Mouse (Mus musculus) neural tube, embryonic 13.5 days (tissue): ENCODE data around the gene Olfr645. TPM values are rescaled to one million over a fixed set of nuclear protein-coding genes. Genes with fewer than 3 reads are reported as not detected.

ENCODE experiments used
- ATAC-seq: fragments of 200-750 bp; cut with Nextera tagmentation; 2 replicates; pipeline ENCODE4 v1.8.0; 2017; ENCODE audit warnings: low read depth, mild to moderate bottlenecking, moderate TSS enrichment, moderate library complexity
- H3K27ac ChIP-seq: fragments of 300-500 bp; sonication (generic); replicated peaks from 2 replicates; pipeline ENCODE4 v1.5.1; 2015; ENCODE audit warnings: moderate library complexity, mild to moderate bottlenecking, inconsistent platforms
- H3K27me3 ChIP-seq: fragments of 300-500 bp; sonication (generic); 2 replicates; pipeline ENCODE4 v1.6.1; 2015; ENCODE audit warnings: mild to moderate bottlenecking, inconsistent platforms
- H3K36me3 ChIP-seq: fragments of 300-500 bp; sonication (generic); 2 replicates; pipeline ENCODE4 v1.6.1; 2015; ENCODE audit warnings: mild to moderate bottlenecking, inconsistent platforms
- H3K4me1 ChIP-seq: fragments of 300-500 bp; sonication (generic); replicated peaks from 2 replicates; pipeline ENCODE4 v1.6.1; 2015; ENCODE audit warnings: inconsistent platforms
- H3K4me2 ChIP-seq: fragments of 300-500 bp; sonication (generic); 2 replicates; pipeline ENCODE4 v1.6.1; 2015; ENCODE audit warnings: inconsistent platforms, mild to moderate bottlenecking, moderate library complexity
- H3K4me3 ChIP-seq: fragments of 300-500 bp; sonication (generic); 2 replicates; pipeline ENCODE4 v1.5.1; 2015; ENCODE audit warnings: mild to moderate bottlenecking, inconsistent platforms
- H3K9ac ChIP-seq: fragments of 300-500 bp; sonication (generic); 2 replicates; pipeline ENCODE4 v1.6.1; 2015; ENCODE audit warnings: moderate library complexity, mild to moderate bottlenecking, inconsistent platforms
- H3K9me3 ChIP-seq: fragments of 300-500 bp; sonication (generic); 2 replicates; pipeline ENCODE4 v1.6.1; 2016; ENCODE audit warnings: inconsistent platforms
- WGBS: fragments of 180-500 bp; shearing (Covaris S2); methylation state at CpG from one replicate; pipeline ENCODE4 v1.1.7; 2015; 5-methylcytosine and 5-hydroxymethylcytosine counted together
- polyA plus RNA-seq: library from polyadenylated mRNA; unstranded; fragments of >200 nt; fragmentation: Nextera tagmentation; extraction: Ambion mirVana; gene quantifications from 2 replicates; pipeline ENCODE4 v1.2.1, GENCODE M21; 2015

Olfr645 gene
- polyA plus RNA-seq, result not detected in 2 replicates

- H3K4me1 ChIP-seq, result no peaks in the 10 kb centered on the region
- H3K36me3 ChIP-seq, result no peaks in the 10 kb centered on the region
- WGBS, result 93% methylated on average over 1 of the region's 1 CpGs
- H3K27me3 ChIP-seq, result no peaks in the 10 kb centered on the region
- H3K9me3 ChIP-seq, result no peaks in the 10 kb centered on the region
- H3K9ac ChIP-seq, result no peak within 1 kb of the TSS
- no peak within 1 kb of the TSS for H3K4me3 ChIP-seq
- no peak within 1 kb of the TSS for H3K4me2 ChIP-seq
- no peak for ATAC-seq
- H3K27ac ChIP-seq, result no peak within 1 kb of the TSS
Measured at GRCm38 (mm10) chr7:104085365-104085764, at the start of gene Olfr645. Olfr645 (minus strand) TSS chr7:104085465.

DNA sequence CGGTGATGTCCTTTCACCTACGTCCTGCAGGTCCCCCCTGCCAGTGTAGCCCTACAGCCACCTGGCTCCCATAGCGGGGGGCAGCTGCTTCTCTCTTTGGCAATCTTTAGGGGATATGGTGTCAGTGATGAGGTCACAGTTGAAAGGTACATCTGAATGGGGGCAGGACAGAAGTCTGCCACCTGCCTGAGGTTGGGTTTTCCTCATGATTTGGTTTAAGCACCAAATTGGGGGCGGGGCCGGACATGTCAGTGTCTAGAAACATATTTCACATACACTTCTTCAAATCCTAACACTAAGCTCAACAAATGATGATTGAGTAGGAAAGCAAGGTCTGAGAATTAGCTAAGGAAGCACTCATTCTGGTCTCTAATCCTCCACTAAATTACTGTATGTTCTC, 44.5 kb upstream of the Olfr645 start, which contains the start of gene Ubqln5:
Ubqln5 (minus strand) TSS at position 101 of the 400 bp plus-strand sequence.
- no peak for ATAC-seq
- Histone ChIP-seq H3K27me3 (no peaks in the 10 kb centered on the region), H3K9me3 (no peaks in the 10 kb centered on the region), H3K36me3 (no peaks in the 10 kb centered on the region), H3K4me3 (no peak within 1 kb of the TSS), H3K4me2 (no peak within 1 kb of the TSS), H3K4me1 (no peaks in the 10 kb centered on the region), H3K9ac (no peak within 1 kb of the TSS), H3K27ac (no peak within 1 kb of the TSS)
- WGBS, result 96% methylated on average over 5 of the region's 5 CpGs

GRCm38 (mm10) chr7:104104757-104104972, 19.4 kb upstream of the Olfr645 start, which contains the start of gene Olfr646:
Olfr646 (plus strand) TSS chr7:104104873.
- no peak within 1 kb of the TSS for H3K9ac ChIP-seq
- no peaks in the 10 kb centered on the region for H3K36me3 ChIP-seq
- H3K4me3 ChIP-seq, result no peak within 1 kb of the TSS
- no peaks in the 10 kb centered on the region for H3K27me3 ChIP-seq
- peaks cover 9% of the 10 kb centered on the region for H3K4me1 ChIP-seq
- H3K27ac ChIP-seq, result no peak within 1 kb of the TSS
- no peak for ATAC-seq
- H3K4me2 ChIP-seq, result no peak within 1 kb of the TSS
- H3K9me3 ChIP-seq, result no peaks in the 10 kb centered on the region

DNA sequence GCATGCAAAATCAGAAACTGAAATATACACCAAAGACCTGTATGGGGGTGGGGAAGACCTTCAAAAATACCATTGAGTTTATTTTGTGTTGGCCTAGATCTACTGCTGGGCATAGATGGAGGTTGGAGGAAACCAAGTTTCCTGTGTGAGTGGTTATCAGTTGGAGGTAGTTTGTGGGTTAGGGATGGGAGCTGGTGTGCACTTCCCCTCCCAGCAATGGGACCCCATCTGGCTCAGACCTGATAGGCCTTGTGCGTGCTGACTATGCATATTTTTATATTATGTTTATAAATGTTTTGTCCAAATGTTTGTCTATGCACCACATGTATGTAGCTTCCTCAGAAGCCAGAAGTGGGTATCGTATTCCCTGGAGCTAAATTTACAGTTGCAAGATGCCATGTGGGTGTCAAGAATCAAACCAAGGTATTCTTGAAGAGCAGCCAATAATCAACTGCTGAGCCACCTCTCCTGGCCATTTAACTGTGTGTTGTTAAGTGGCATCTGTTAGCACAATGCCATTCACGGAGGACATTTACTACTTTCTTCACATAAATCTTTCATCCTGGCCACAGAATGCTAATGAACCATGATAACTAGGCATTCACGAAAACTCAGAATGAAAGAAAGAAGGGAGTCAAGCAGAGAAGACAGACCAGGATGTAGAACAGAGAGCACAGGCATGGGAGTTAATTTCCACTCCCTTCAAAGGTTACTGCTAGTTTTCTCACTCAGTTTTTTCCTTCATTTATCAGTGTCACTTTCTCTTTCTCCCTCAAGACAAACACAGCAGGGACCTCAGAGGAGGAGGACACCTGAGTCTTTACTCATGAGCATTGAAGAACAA, 18.9 kb upstream of the Olfr645 start:
- Histone ChIP-seq H3K9me3 (no peaks in the 10 kb centered on the region), H3K4me3 (no peak overlapping the region), H3K9ac (no peak overlapping the region), H3K36me3 (no peaks in the 10 kb centered on the region), H3K4me1 (peaks cover 9% of the 10 kb centered on the region), H3K4me2 (no peak overlapping the region), H3K27me3 (no peaks in the 10 kb centered on the region), H3K27ac (no peak overlapping the region)
- no peak for ATAC-seq
- WGBS, result 19% methylated on average over 4 of the region's 4 CpGs

GRCm38 (mm10) chr7:104071769-104072168, 13.5 kb downstream of the Olfr645 start, which contains the start of gene Olfr644:
Olfr644 (minus strand) TSS chr7:104071869.
- WGBS, result 72% methylated on average over 2 of the region's 2 CpGs
- Histone ChIP-seq H3K4me3 (no peak within 1 kb of the TSS), H3K9ac (no peak within 1 kb of the TSS), H3K4me1 (no peaks in the 10 kb centered on the region), H3K27me3 (no peaks in the 10 kb centered on the region), H3K4me2 (no peak within 1 kb of the TSS), H3K36me3 (no peaks in the 10 kb centered on the region), H3K9me3 (no peaks in the 10 kb centered on the region), H3K27ac (no peak within 1 kb of the TSS)
- no peak for ATAC-seq

- no peak within 1 kb of the TSS for H3K9ac ChIP-seq
- H3K9me3 ChIP-seq, result no peaks in the 10 kb centered on the region
- no peak within 1 kb of the TSS for H3K27ac ChIP-seq
- no peak within 1 kb of the TSS for H3K4me2 ChIP-seq
- no peak within 1 kb of the TSS for H3K4me3 ChIP-seq
- H3K4me1 ChIP-seq, result no peaks in the 10 kb centered on the region
- WGBS, result 52% methylated on average over 2 of the region's 2 CpGs
- H3K36me3 ChIP-seq, result no peaks in the 10 kb centered on the region
- no peak for ATAC-seq
- no peaks in the 10 kb centered on the region for H3K27me3 ChIP-seq
Measured at GRCm38 (mm10) chr7:104061345-104061744, 23.9 kb downstream of the Olfr645 start, which contains the start of gene 4930516K23Rik. 4930516K23Rik (minus strand) TSS chr7:104061445.

- H3K27ac ChIP-seq, result no peak overlapping the region
- H3K4me3 ChIP-seq, result no peak overlapping the region
- H3K9me3 ChIP-seq, result no peaks in the 10 kb centered on the region
- H3K27me3 ChIP-seq, result no peaks in the 10 kb centered on the region
- no peak overlapping the region for H3K4me2 ChIP-seq
- 95% methylated on average over 1 of the region's 1 CpGs for WGBS
- no peak for ATAC-seq
- H3K9ac ChIP-seq, result no peak overlapping the region
- H3K4me1 ChIP-seq, result no peaks in the 10 kb centered on the region
- no peaks in the 10 kb centered on the region for H3K36me3 ChIP-seq
Measured at GRCm38 (mm10) chr7:104059215-104059614, 26.1 kb downstream of the Olfr645 start.

GRCm38 (mm10) chr7:104052566-104052965, 32.7 kb downstream of the Olfr645 start, which contains the start of gene Olfr642:
Olfr642 (minus strand) TSS chr7:104052666.
- H3K27me3 ChIP-seq, result no peaks in the 10 kb centered on the region
- H3K4me1 ChIP-seq, result no peaks in the 10 kb centered on the region
- H3K9ac ChIP-seq, result no peak within 1 kb of the TSS
- H3K9me3 ChIP-seq, result no peaks in the 10 kb centered on the region
- H3K4me2 ChIP-seq, result no peak within 1 kb of the TSS
- H3K4me3 ChIP-seq, result no peak within 1 kb of the TSS
- H3K27ac ChIP-seq, result no peak within 1 kb of the TSS
- no peak for ATAC-seq
- 74% methylated on average over 1 of the region's 1 CpGs for WGBS
- H3K36me3 ChIP-seq, result no peaks in the 10 kb centered on the region

DNA sequence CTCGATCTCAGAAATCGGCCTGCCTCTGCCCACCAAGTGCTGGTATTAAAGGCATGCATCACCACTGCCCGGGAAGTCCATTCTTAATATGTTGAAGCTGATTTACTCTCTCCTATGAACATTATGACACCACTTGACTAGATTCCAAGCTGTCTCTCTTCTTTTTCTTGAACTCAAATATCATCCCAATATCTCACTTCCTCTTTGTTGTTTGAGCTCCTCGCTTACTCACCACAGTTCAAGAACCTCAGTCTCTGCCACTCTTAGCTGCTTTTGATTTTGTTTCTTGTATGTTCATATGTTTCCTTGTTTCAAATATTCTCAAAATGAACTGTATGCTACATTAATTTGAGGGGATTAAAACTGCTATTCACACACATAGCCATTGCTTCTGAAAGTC, 34.5 kb downstream of the Olfr645 start:
- H3K27me3 ChIP-seq, result no peaks in the 10 kb centered on the region
- no peak overlapping the region for H3K4me2 ChIP-seq
- H3K36me3 ChIP-seq, result no peaks in the 10 kb centered on the region
- no peaks in the 10 kb centered on the region for H3K9me3 ChIP-seq
- H3K4me3 ChIP-seq, result no peak overlapping the region
- 95% methylated on average over 4 of the region's 4 CpGs for WGBS
- no peak for ATAC-seq
- H3K9ac ChIP-seq, result no peak overlapping the region
- H3K4me1 ChIP-seq, result no peaks in the 10 kb centered on the region
- no peak overlapping the region for H3K27ac ChIP-seq

DNA sequence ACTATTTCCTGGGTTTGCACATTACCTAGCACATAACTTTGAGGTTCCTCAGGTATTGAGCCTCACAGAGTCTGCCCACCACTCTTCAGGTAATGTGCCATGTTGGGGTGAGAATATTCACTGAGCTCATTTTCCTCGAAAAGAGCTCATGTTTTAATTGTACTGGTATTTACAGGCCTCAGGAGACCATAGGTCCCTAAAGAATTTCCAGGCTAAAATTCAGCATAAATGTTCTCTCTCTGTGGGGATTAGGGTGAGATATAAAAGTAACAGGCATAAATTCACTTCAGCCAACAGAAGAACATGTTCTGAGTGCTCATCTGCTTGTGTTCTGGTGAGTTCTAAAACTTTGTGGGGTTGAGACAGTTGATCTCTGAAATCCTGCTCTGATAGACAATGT, 50.1 kb downstream of the Olfr645 start, which contains the start of gene Olfr641:
Olfr641 (plus strand) TSS at position 301 of the 400 bp plus-strand sequence.
- ATAC-seq, result no peak
- WGBS, result 72% methylated on average over 1 of the region's 1 CpGs
- Histone ChIP-seq H3K9ac (no peak within 1 kb of the TSS), H3K4me2 (no peak within 1 kb of the TSS), H3K27ac (no peak within 1 kb of the TSS), H3K4me1 (no peaks in the 10 kb centered on the region), H3K27me3 (no peaks in the 10 kb centered on the region), H3K9me3 (no peaks in the 10 kb centered on the region), H3K36me3 (no peaks in the 10 kb centered on the region), H3K4me3 (no peak within 1 kb of the TSS)
